In the genomic region with DNA sequence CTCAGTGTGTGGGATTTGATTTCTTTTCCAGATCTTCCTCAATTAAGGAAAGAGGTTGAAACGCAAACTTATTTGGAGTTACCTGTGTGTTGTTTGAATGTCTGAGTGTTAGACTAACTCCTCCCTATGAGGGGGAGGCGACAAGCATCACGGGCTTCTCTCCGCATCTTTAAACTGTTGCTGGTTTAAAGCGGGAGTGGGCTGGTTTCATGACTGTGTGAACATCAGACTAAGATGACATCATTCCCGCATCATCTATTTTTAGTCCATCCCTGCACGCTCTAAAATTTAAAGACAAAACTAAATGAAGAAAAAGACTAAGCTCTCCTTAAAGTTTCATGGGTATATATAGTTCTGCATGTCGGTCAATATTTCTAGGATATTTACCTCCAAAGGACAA, we compare ENCODE assay signal across 28 mouse cellular contexts.
"Had no signal": no experiment of that assay in that cellular context is flagged by ENCODE, and none has a peak within 500 bp of the region (broad histone marks: within the 10 kb centered on the region; RNA-seq: fewer than 3 reads in every experiment).

No protein-coding gene starts in this region.

- H3K4me1 ChIP-seq: hindbrain, embryonic 12.5 days; intestine, embryonic 15.5 days; liver, embryonic 12.5 days had no signal

- DNase-seq: gastrocnemius, adult 2 months; gastrocnemius, postnatal 10 days; gastrocnemius, postnatal 25 days; heart, adult 2 months; heart, postnatal 14 days; heart, postnatal 4 days; kidney, adult 18-20 months; kidney, adult 9 months; kidney, postnatal 14 days; kidney, postnatal 36 days; layer of hippocampus, adult 9-11 months; layer of hippocampus, postnatal 36 days; left cerebral cortex, postnatal 4 days had no signal

- H3K27me3 ChIP-seq: heart, embryonic 13.5 days; heart, embryonic 15.5 days; hindbrain, embryonic 12.5 days; intestine, embryonic 15.5 days; kidney, embryonic 15.5 days; limb, embryonic 15.5 days; liver, embryonic 12.5 days had no signal

- H3K36me3 ChIP-seq: heart, embryonic 13.5 days; heart, embryonic 15.5 days; hindbrain, embryonic 10.5 days; hindbrain, embryonic 12.5 days; intestine, embryonic 15.5 days; kidney, embryonic 15.5 days; limb, embryonic 13.5 days; limb, embryonic 15.5 days; liver, embryonic 12.5 days had no signal

- H3K4me3 ChIP-seq: gastrocnemius, adult 2 months; heart, adult 2 months; heart, embryonic 13.5 days; heart, embryonic 15.5 days; hindbrain, embryonic 10.5 days; hindbrain, embryonic 12.5 days; intestine, embryonic 15.5 days; kidney, embryonic 15.5 days; limb, embryonic 13.5 days; limb, embryonic 15.5 days; liver, embryonic 12.5 days had no signal

- H3K27ac ChIP-seq: gastrocnemius, adult 2 months; heart, adult 2 months; heart, embryonic 13.5 days; heart, embryonic 15.5 days; hindbrain, embryonic 10.5 days; hindbrain, embryonic 12.5 days; hindbrain, embryonic 14.5 days; intestine, embryonic 15.5 days; kidney, embryonic 15.5 days; kidney, postnatal 0 days; limb, embryonic 13.5 days; limb, embryonic 15.5 days; liver, embryonic 12.5 days had no signal

- ATAC-seq: forebrain, embryonic 16.5 days; hindbrain, embryonic 16.5 days; inflammation-experienced regulatory T-cells, adult 6 months; intestine, embryonic 15.5 days; intestine, postnatal 0 days; liver, embryonic 12.5 days had no signal
